Mouse (Mus musculus) MEL (cell line): Measurements from ENCODE around the gene Plxnb3. TPM values are rescaled to one million over a fixed set of nuclear protein-coding genes. Genes with fewer than 3 reads are reported as not detected.

Experiments used
- DNase-seq: peaks from one replicate; pipeline ENCODE4 v3.0.0; 2011; ENCODE audit warnings: low read depth, low spot score
- H3K27ac ChIP-seq: 2 replicates; pipeline ENCODE4 v1.5.1; 2012; ENCODE audit warnings: low read depth, mild to moderate bottlenecking, control low read depth, low read length, moderate library complexity; ENCODE audit not compliant: control insufficient read depth
- H3K27me3 ChIP-seq, 2 experiments: fragments of 150-350 bp in 1 of 2; sonication (generic) in 1 of 2; 2 replicates each; pipeline ENCODE4 v1.6.1; 2012; ENCODE audit warnings: low read length in 2 of 2, mild to moderate bottlenecking in 2 of 2, improper control_type of control experiment in 1 of 2, moderate library complexity in 1 of 2; ENCODE audit not compliant: insufficient read depth in 2 of 2, control insufficient read depth in 1 of 2
- H3K36me3 ChIP-seq, 2 experiments: 2 replicates each; pipeline ENCODE4 v1.6.1; 2012 to 2014; ENCODE audit warnings: low read length in 2 of 2, improper control_type of control experiment in 1 of 2, inconsistent platforms in 1 of 2, mild to moderate bottlenecking in 1 of 2; ENCODE audit not compliant: insufficient read depth in 2 of 2, control insufficient read depth in 1 of 2
- H3K4me1 ChIP-seq, 2 experiments: fragments of 150-350 bp in 1 of 2; sonication (generic) in 1 of 2; 2 replicates each; pipeline ENCODE4 v1.6.1; 2012; ENCODE audit warnings: low read length in 2 of 2, improper control_type of control experiment in 1 of 2, mild to moderate bottlenecking in 1 of 2; ENCODE audit not compliant: insufficient read depth in 2 of 2, control insufficient read depth in 1 of 2
- H3K4me3 ChIP-seq, 2 experiments: fragments of 150-350 bp in 1 of 2; sonication (generic) in 1 of 2; 2 replicates each; pipeline ENCODE4 v1.5.1; 2012; ENCODE audit warnings: low read depth in 2 of 2, low read length in 2 of 2, mild to moderate bottlenecking in 2 of 2, moderate library complexity in 2 of 2, control low read depth in 1 of 2, improper control_type of control experiment in 1 of 2; ENCODE audit not compliant: control insufficient read depth in 1 of 2, insufficient read depth in 1 of 2
- H3K79me2 ChIP-seq: 2 replicates; pipeline ENCODE4 v1.6.1; 2012; ENCODE audit warnings: mild to moderate bottlenecking, low read length, moderate library complexity; ENCODE audit not compliant: control insufficient read depth, poor library complexity, insufficient read depth
- H3K9ac ChIP-seq: 2 replicates; pipeline ENCODE4 v1.6.1; 2012; ENCODE audit warnings: low read depth, mild to moderate bottlenecking, control low read depth, low read length, moderate library complexity; ENCODE audit not compliant: control insufficient read depth, poor library complexity, severe bottlenecking
- H3K9me3 ChIP-seq: fragments of 150-350 bp; sonication (generic); replicated peaks from 2 replicates; pipeline ENCODE4 v1.6.1; 2012; ENCODE audit warnings: mild to moderate bottlenecking, low read length, improper control_type of control experiment, moderate library complexity; ENCODE audit not compliant: insufficient read depth
- BHLHE40 ChIP-seq: IDR thresholded peaks from 2 replicates; pipeline ENCODE4 v1.6.1; 2012; ENCODE audit warnings: low read depth, mild to moderate bottlenecking, inconsistent platforms, low read length, improper control_type of control experiment, borderline replicate concordance
- CHD1 ChIP-seq: IDR thresholded peaks from 2 replicates; pipeline ENCODE4 v1.6.1; 2012; ENCODE audit warnings: low read depth, mild to moderate bottlenecking, inconsistent platforms, low read length, improper control_type of control experiment
- ELF1 ChIP-seq: IDR thresholded peaks from 2 replicates; pipeline ENCODE4 v1.6.1; 2014; ENCODE audit warnings: low read depth, mild to moderate bottlenecking, inconsistent platforms, low read length, improper control_type of control experiment, moderate library complexity
- EP300 ChIP-seq, 2 experiments: IDR thresholded peaks; 2 replicates each; pipeline ENCODE4 v1.6.1; 2011; ENCODE audit warnings: improper control_type of control experiment in 2 of 2, low read length in 2 of 2, low read depth in 1 of 2, mild to moderate bottlenecking in 1 of 2
- ETS1 ChIP-seq: IDR thresholded peaks from 2 replicates; pipeline ENCODE4 v1.6.1; 2012; ENCODE audit warnings: low read depth, mild to moderate bottlenecking, inconsistent platforms, low read length, improper control_type of control experiment, moderate library complexity
- GATA1 ChIP-seq: IDR thresholded peaks from 2 replicates; pipeline ENCODE4 v1.6.1; 2011; ENCODE audit warnings: low read depth, low read length, improper control_type of control experiment
- HCFC1 ChIP-seq: IDR thresholded peaks from 2 replicates; pipeline ENCODE4 v1.6.1; 2012; ENCODE audit warnings: low read depth, mild to moderate bottlenecking, inconsistent platforms, low read length, improper control_type of control experiment, moderate library complexity
- JUND ChIP-seq: IDR thresholded peaks from 2 replicates; pipeline ENCODE4 v1.6.1; 2011; ENCODE audit warnings: low read depth, mild to moderate bottlenecking, improper control_type of control experiment, low read length
- KAT2A ChIP-seq: conservative IDR thresholded peaks from 2 replicates; pipeline ENCODE4 v1.6.1; 2012; ENCODE audit warnings: low read depth, low read length, improper control_type of control experiment, inconsistent platforms
- MAFK ChIP-seq: IDR thresholded peaks from 2 replicates; pipeline ENCODE4 v1.6.1; 2011; ENCODE audit warnings: low read depth, mild to moderate bottlenecking, low read length, improper control_type of control experiment, borderline replicate concordance
- MAX ChIP-seq: IDR thresholded peaks from 2 replicates; pipeline ENCODE4 v1.6.1; 2011; ENCODE audit warnings: low read length, improper control_type of control experiment
- MEF2A ChIP-seq: IDR thresholded peaks from 2 replicates; pipeline ENCODE4 v1.6.1; 2014; ENCODE audit warnings: low read depth, mild to moderate bottlenecking, inconsistent platforms, low read length, improper control_type of control experiment; ENCODE audit not compliant: poor library complexity, insufficient replicate concordance, severe bottlenecking; ENCODE audit errors: extremely low read depth
- MXI1 ChIP-seq: IDR thresholded peaks from 2 replicates; pipeline ENCODE4 v1.6.1; 2011; ENCODE audit warnings: mild to moderate bottlenecking, low read depth, low read length, improper control_type of control experiment
- MYC ChIP-seq: IDR thresholded peaks from 2 replicates; pipeline ENCODE4 v1.6.1; 2011; ENCODE audit warnings: low read depth, mild to moderate bottlenecking, low read length, improper control_type of control experiment, moderate library complexity
- NRF1 ChIP-seq: IDR thresholded peaks from 2 replicates; pipeline ENCODE4 v1.6.1; 2014; ENCODE audit warnings: low read depth, mild to moderate bottlenecking, inconsistent platforms, low read length, improper control_type of control experiment, moderate library complexity; ENCODE audit not compliant: poor library complexity, insufficient read depth, severe bottlenecking
- POLR2A ChIP-seq, 2 experiments: IDR thresholded peaks; 2 replicates each; pipeline ENCODE4 v1.6.1; 2011 to 2012; ENCODE audit warnings: low read length in 2 of 2, mild to moderate bottlenecking in 2 of 2, control low read depth in 1 of 2, improper control_type of control experiment in 1 of 2, low read depth in 1 of 2, moderate library complexity in 1 of 2; ENCODE audit not compliant: control insufficient read depth in 1 of 2, insufficient read depth in 1 of 2, poor library complexity in 1 of 2
- POLR2AphosphoS2 ChIP-seq: IDR thresholded peaks from 2 replicates; pipeline ENCODE4 v1.6.1; 2011; ENCODE audit warnings: low read length, improper control_type of control experiment
- POLR2AphosphoS5 ChIP-seq: IDR thresholded peaks from 2 replicates; pipeline ENCODE4 v1.6.1; 2012; ENCODE audit warnings: low read depth, borderline replicate concordance, mild to moderate bottlenecking, inconsistent platforms, low read length, moderate library complexity, mixed read lengths
- RAD21 ChIP-seq: IDR thresholded peaks from 2 replicates; pipeline ENCODE4 v1.6.1; 2011; ENCODE audit warnings: mild to moderate bottlenecking, low read depth, low read length, improper control_type of control experiment
- RCOR1 ChIP-seq: IDR thresholded peaks from 2 replicates; pipeline ENCODE4 v1.6.1; 2012; ENCODE audit warnings: low read depth, mild to moderate bottlenecking, inconsistent platforms, low read length, improper control_type of control experiment
- TBP ChIP-seq: IDR thresholded peaks from 2 replicates; pipeline ENCODE4 v1.8.0; 2011; ENCODE audit warnings: low read depth, low read length, improper control_type of control experiment
- TCF12 ChIP-seq: IDR thresholded peaks from 2 replicates; pipeline ENCODE4 v1.6.1; 2014; ENCODE audit warnings: low read depth, mild to moderate bottlenecking, inconsistent platforms, low read length, improper control_type of control experiment, moderate library complexity
- USF2 ChIP-seq, 2 experiments: IDR thresholded peaks; 2 replicates each; pipeline ENCODE4 v1.6.1; 2011 to 2012; ENCODE audit warnings: improper control_type of control experiment in 2 of 2, low read length in 2 of 2, borderline replicate concordance in 1 of 2, inconsistent platforms in 1 of 2, low read depth in 1 of 2, mild to moderate bottlenecking in 1 of 2; ENCODE audit not compliant: insufficient read depth in 1 of 2
- ZMIZ1 ChIP-seq: IDR thresholded peaks from 2 replicates; pipeline ENCODE4 v1.6.1; 2012; ENCODE audit warnings: low read depth, mild to moderate bottlenecking, inconsistent platforms, low read length, improper control_type of control experiment, moderate library complexity
- ZNF384 ChIP-seq: IDR thresholded peaks from 2 replicates; pipeline ENCODE4 v1.6.1; 2012; ENCODE audit warnings: low read depth, mild to moderate bottlenecking, inconsistent platforms, low read length, improper control_type of control experiment
- polyA plus RNA-seq, 2 experiments: library from polyadenylated mRNA; stranded (reverse) in 1 of 2; unstranded in 1 of 2; fragments of >175 nt in 1 of 2; fragments of >200 nt in 1 of 2; gene quantifications; 2 replicates each; pipeline versions ENCODE4 v1.2.1 to v1.2.4; 2012; ENCODE audit warnings: low replicate concordance in 2 of 2, low read depth in 1 of 2; ENCODE audit not compliant: insufficient read length in 2 of 2, insufficient read depth in 1 of 2, missing spikeins in 1 of 2
- total RNA-seq: library from RNA; depleted of rRNA; stranded (reverse); fragments of 300-350 nt; gene quantifications from 2 replicates; pipeline ENCODE4 v1.2.3, GENCODE M21; 2012

Plxnb3 gene
- total and polyA plus RNA-seq, 3 experiments: 0.10 TPM; not detected in 2

- no peak for DNase-seq
- Histone ChIP-seq H3K27me3 (no peaks in the 10 kb centered on the region), H3K9me3 (no peaks in the 10 kb centered on the region), H3K79me2 (peaks cover 35% of the 10 kb centered on the region), H3K4me3 (no peak overlapping the region), H3K36me3 (peaks cover 0 to 6% of the 10 kb centered on the region in 2 experiments), H3K4me1 (peaks cover 0 to 10% of the 10 kb centered on the region in 2 experiments; a peak in 2 of 4 replicates), H3K27ac (no peak overlapping the region), H3K9ac (no peak overlapping the region)
- no peak for TF ChIP-seq CHD1
- no peak for TF ChIP-seq ZMIZ1
- no peak for TF ChIP-seq NRF1
- TF ChIP-seq ETS1: no peak
- no peak for TF ChIP-seq TBP
- TF ChIP-seq POLR2AphosphoS2: no peak
- TF ChIP-seq GATA1: no peak
- TF ChIP-seq USF2 (IDR thresholded peaks at IDR 0.05; ENCODE audit: borderline replicate concordance in 1 of 2, insufficient read depth in 1 of 2, low read depth in 1 of 2, low read length in 2 of 2): no peak
- no peak for TF ChIP-seq BHLHE40
- TF ChIP-seq TCF12: no peak
- no peak for TF ChIP-seq MEF2A
- no peak for TF ChIP-seq HCFC1
Observed at GRCm38 (mm10) chrX:73782227-73782626, 25.3 kb downstream of the Plxnb3 start.

- TF ChIP-seq KAT2A (no peak), POLR2AphosphoS5 (no peak), RCOR1 (no peak), ZNF384 (no peak), POLR2A (IDR thresholded peaks at IDR 0.05; ENCODE audit: control insufficient read depth in 1 of 2, insufficient read depth in 1 of 2, low read depth in 1 of 2, low read length in 2 of 2, poor library complexity in 1 of 2) (no peak), USF2 (IDR thresholded peaks at IDR 0.05; ENCODE audit: borderline replicate concordance in 1 of 2, insufficient read depth in 1 of 2, low read depth in 1 of 2, low read length in 2 of 2) (no peak), EP300 (IDR thresholded peaks at IDR 0.05; ENCODE audit: low read depth in 1 of 2, low read length in 2 of 2) (no peak), GATA1 (no peak), RAD21 (no peak), ELF1 (no peak), BHLHE40 (no peak), MYC (no peak), ETS1 (no peak), MXI1 (no peak), JUND (no peak), MAFK (no peak), MAX (no peak)
- H3K27ac ChIP-seq: peak overlapping the region; percentile 96
- peak; percentile 29 for DNase-seq
- H3K9ac ChIP-seq: peak overlapping the region; percentile 93
- peaks cover 0 to 18% of the 10 kb centered on the region in 2 experiments; a peak in 3 of 4 replicates for H3K4me1 ChIP-seq
- peaks cover 6 to 20% of the 10 kb centered on the region in 2 experiments; a peak in 3 of 4 replicates for H3K36me3 ChIP-seq
- H3K9me3 ChIP-seq: no peaks in the 10 kb centered on the region
- no peaks in the 10 kb centered on the region for H3K27me3 ChIP-seq
- peak overlapping the region; percentile 57 to 95 for H3K4me3 ChIP-seq
- H3K79me2 ChIP-seq: peaks cover 57% of the 10 kb centered on the region
Observed at GRCm38 (mm10) chrX:73785666-73786065, 28.8 kb downstream of the Plxnb3 start.
